Mouse (Mus musculus) neural tube, embryonic 15.5 days (tissue): Measurements from ENCODE around the gene 1700019N19Rik. TPM values are rescaled to one million over a fixed set of nuclear protein-coding genes. Genes with fewer than 3 reads are reported as not detected.

Source experiments
- ATAC-seq: fragments of 200-750 bp; cut with Nextera tagmentation; 2 replicates; pipeline ENCODE4 v1.8.0; 2017; ENCODE audit warnings: mild to moderate bottlenecking, moderate TSS enrichment, moderate library complexity; ENCODE audit not compliant: low FRiP score
- H3K27ac ChIP-seq: fragments of 300-500 bp; sonication (generic); replicated peaks from 2 replicates; pipeline ENCODE4 v1.5.1; 2015; ENCODE audit warnings: mild to moderate bottlenecking, inconsistent platforms
- H3K27me3 ChIP-seq: fragments of 300-500 bp; sonication (generic); replicated peaks from 2 replicates; pipeline ENCODE4 v1.6.1; 2015; ENCODE audit warnings: inconsistent platforms
- H3K36me3 ChIP-seq: fragments of 300-500 bp; sonication (generic); 2 replicates; pipeline ENCODE4 v1.6.1; 2015; ENCODE audit warnings: inconsistent platforms
- H3K4me1 ChIP-seq: fragments of 300-500 bp; sonication (generic); 2 replicates; pipeline ENCODE4 v1.6.1; 2015; ENCODE audit warnings: inconsistent platforms
- H3K4me2 ChIP-seq: fragments of 300-500 bp; sonication (generic); 2 replicates; pipeline ENCODE4 v1.6.1; 2015; ENCODE audit warnings: inconsistent platforms, mild to moderate bottlenecking, moderate library complexity
- H3K4me3 ChIP-seq: fragments of 300-500 bp; sonication (generic); replicated peaks from 2 replicates; pipeline ENCODE4 v1.5.1; 2015; ENCODE audit warnings: mild to moderate bottlenecking, inconsistent platforms
- H3K9ac ChIP-seq: fragments of 300-500 bp; sonication (generic); replicated peaks from 2 replicates; pipeline ENCODE4 v1.6.1; 2015; ENCODE audit warnings: mild to moderate bottlenecking, inconsistent platforms
- H3K9me3 ChIP-seq: fragments of 300-500 bp; sonication (generic); replicated peaks from 2 replicates; pipeline ENCODE4 v1.6.1; 2016; ENCODE audit warnings: inconsistent platforms
- WGBS: fragments of 180-500 bp; shearing (Covaris S2); methylation state at CpG from one replicate; pipeline ENCODE4 v1.1.7; 2015; ENCODE audit warnings: mixed read lengths; 5-methylcytosine and 5-hydroxymethylcytosine counted together
- polyA plus RNA-seq: library from polyadenylated mRNA; unstranded; fragments of >200 nt; fragmentation: Nextera tagmentation; extraction: Ambion mirVana; gene quantifications from 2 replicates; pipeline ENCODE4 v1.2.1, GENCODE M21; 2015

Gene 1700019N19Rik
- not detected in 2 replicates for polyA plus RNA-seq

- Histone ChIP-seq H3K27me3 (no peaks in the 10 kb centered on the region), H3K27ac (no peak within 1 kb of the TSS), H3K4me3 (no peak within 1 kb of the TSS), H3K4me2 (no peak within 1 kb of the TSS), H3K9me3 (no peaks in the 10 kb centered on the region), H3K9ac (no peak within 1 kb of the TSS), H3K4me1 (peaks cover 6% of the 10 kb centered on the region), H3K36me3 (peaks cover 18% of the 10 kb centered on the region)
- ATAC-seq = no peak
- WGBS = 54% methylated on average over 10 of the region's 10 CpGs
These were observed at the start of gene 1700019N19Rik for GRCm38 (mm10) chr19:58794284-58794683. Gene 1700019N19Rik (minus strand): TSS chr19:58794461.

GRCm38 (mm10) chr19:58843606-58844005 is 49.3 kb upstream of the 1700019N19Rik start:
- WGBS = 82% methylated on average over 3 of the region's 3 CpGs
- no peak overlapping the region for H3K4me3 ChIP-seq
- H3K27me3 ChIP-seq = no peaks in the 10 kb centered on the region
- no peak overlapping the region for H3K27ac ChIP-seq
- peaks cover 27% of the 10 kb centered on the region for H3K4me1 ChIP-seq
- no peaks in the 10 kb centered on the region for H3K9me3 ChIP-seq
- no peaks in the 10 kb centered on the region for H3K36me3 ChIP-seq
- H3K9ac ChIP-seq = no peak overlapping the region
- no peak for ATAC-seq
- no peak overlapping the region for H3K4me2 ChIP-seq

- Histone ChIP-seq H3K4me3 (no peak overlapping the region), H3K9ac (no peak overlapping the region), H3K36me3 (no peaks in the 10 kb centered on the region), H3K27ac (peak overlapping the region; percentile 54), H3K27me3 (no peaks in the 10 kb centered on the region), H3K4me1 (peaks cover 31% of the 10 kb centered on the region), H3K9me3 (no peaks in the 10 kb centered on the region), H3K4me2 (no peak overlapping the region)
- ATAC-seq = peak; percentile 21; the same call in 1 of the 2 replicates
- 54% methylated on average over 5 of the region's 5 CpGs for WGBS
These were observed 46.5 kb upstream of the 1700019N19Rik start for GRCm38 (mm10) chr19:58840721-58841271.

GRCm38 (mm10) chr19:58839806-58840205 is 45.5 kb upstream of the 1700019N19Rik start:
- no peak overlapping the region for H3K9ac ChIP-seq
- peaks cover 31% of the 10 kb centered on the region for H3K4me1 ChIP-seq
- no peaks in the 10 kb centered on the region for H3K9me3 ChIP-seq
- H3K36me3 ChIP-seq = no peaks in the 10 kb centered on the region
- no peak overlapping the region for H3K4me3 ChIP-seq
- 77% methylated on average over 4 of the region's 4 CpGs for WGBS
- no peak overlapping the region for H3K4me2 ChIP-seq
- H3K27ac ChIP-seq = no peak overlapping the region
- no peak for ATAC-seq
- no peaks in the 10 kb centered on the region for H3K27me3 ChIP-seq

- Histone ChIP-seq H3K4me3 (no peak overlapping the region), H3K4me2 (no peak overlapping the region), H3K9ac (no peak overlapping the region), H3K27me3 (no peaks in the 10 kb centered on the region), H3K4me1 (peaks cover 36% of the 10 kb centered on the region), H3K9me3 (no peaks in the 10 kb centered on the region), H3K36me3 (no peaks in the 10 kb centered on the region), H3K27ac (no peak overlapping the region)
- ATAC-seq = no peak
- WGBS = 53% methylated on average over 3 of the region's 3 CpGs
These were observed 45.1 kb upstream of the 1700019N19Rik start for GRCm38 (mm10) chr19:58839345-58839744.

DNA sequence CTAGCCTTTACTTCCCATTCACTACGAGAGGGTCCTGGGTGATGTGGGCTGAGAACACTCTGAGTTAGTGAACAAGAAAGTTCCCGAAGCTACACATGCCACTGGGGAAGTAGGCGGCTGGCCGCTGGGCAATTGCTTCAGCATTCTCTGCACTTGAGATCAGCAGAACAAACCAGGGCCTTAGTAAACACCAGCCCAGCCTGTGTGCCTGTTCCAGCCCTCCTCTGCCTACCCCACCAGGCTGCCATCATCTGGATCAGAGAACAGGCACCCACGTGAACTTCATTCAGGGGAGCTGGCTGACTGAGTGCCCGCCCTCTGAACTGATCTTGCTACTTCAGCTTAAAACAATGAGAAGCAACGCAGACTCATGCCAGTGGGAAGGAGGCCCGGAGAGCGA is 44.4 kb upstream of the 1700019N19Rik start:
- Histone ChIP-seq H3K4me3 (no peak overlapping the region), H3K36me3 (no peaks in the 10 kb centered on the region), H3K27me3 (no peaks in the 10 kb centered on the region), H3K4me2 (no peak overlapping the region), H3K27ac (no peak overlapping the region), H3K9ac (no peak overlapping the region), H3K4me1 (peaks cover 42% of the 10 kb centered on the region), H3K9me3 (no peaks in the 10 kb centered on the region)
- WGBS = 66% methylated on average over 9 of the region's 9 CpGs
- no peak for ATAC-seq

GRCm38 (mm10) chr19:58833639-58834180 is 39.4 kb upstream of the 1700019N19Rik start:
- peaks cover 57% of the 10 kb centered on the region for H3K4me1 ChIP-seq

GRCm38 (mm10) chr19:58832988-58833387 is 38.7 kb upstream of the 1700019N19Rik start:
- WGBS = 78% methylated on average over 2 of the region's 2 CpGs

More at GRCm38 (mm10) chr19:58833639-58834180, 39.4 kb upstream of the 1700019N19Rik start:
- H3K27me3 ChIP-seq = no peaks in the 10 kb centered on the region
- H3K9ac ChIP-seq = no peak overlapping the region
- H3K36me3 ChIP-seq = no peaks in the 10 kb centered on the region
- peak overlapping the region; percentile 56 for H3K27ac ChIP-seq
- no peak for ATAC-seq
- H3K4me3 ChIP-seq = no peak overlapping the region
- no peaks in the 10 kb centered on the region for H3K9me3 ChIP-seq
- no peak overlapping the region for H3K4me2 ChIP-seq
- WGBS = 26% methylated on average over 13 of the region's 13 CpGs

DNA sequence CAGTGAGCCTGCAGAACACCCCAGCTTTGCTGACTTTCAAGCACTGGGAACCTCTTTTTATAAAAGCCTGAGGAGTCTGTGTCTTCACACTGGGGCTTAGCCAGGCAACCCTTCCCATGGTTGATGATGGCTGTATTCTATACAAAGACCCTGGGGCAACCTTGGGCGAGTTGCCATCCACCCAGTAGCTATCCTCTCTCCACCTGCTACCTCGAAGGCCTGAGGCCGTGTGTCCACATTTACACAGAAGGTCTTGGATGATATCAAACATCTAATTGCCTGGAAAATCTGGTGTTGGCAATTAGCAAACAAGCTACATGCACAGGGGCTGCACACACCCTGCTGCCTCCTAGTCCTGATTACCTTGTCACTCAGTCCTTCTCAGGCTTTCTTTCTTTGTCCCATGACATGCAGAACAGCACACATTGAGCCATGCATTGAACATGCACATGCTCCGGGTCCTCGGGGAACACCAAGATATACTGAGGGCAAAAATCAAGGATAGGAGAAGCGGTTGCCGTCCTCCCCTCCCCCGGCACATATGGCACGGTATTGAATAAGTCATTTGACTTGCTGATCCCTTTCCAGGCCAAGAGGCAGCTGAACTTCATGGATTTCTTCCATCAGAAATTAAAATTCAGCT is 37.1 kb upstream of the 1700019N19Rik start:
- Histone ChIP-seq H3K4me3 (no peak overlapping the region), H3K27me3 (no peaks in the 10 kb centered on the region), H3K27ac (peak overlapping the region; percentile 73), H3K9ac (no peak overlapping the region), H3K4me1 (peaks cover 63% of the 10 kb centered on the region), H3K4me2 (no peak overlapping the region), H3K36me3 (no peaks in the 10 kb centered on the region), H3K9me3 (no peaks in the 10 kb centered on the region)
- WGBS = 43% methylated on average over 9 of the region's 9 CpGs
- ATAC-seq = no peak

More at GRCm38 (mm10) chr19:58832988-58833387, 38.7 kb upstream of the 1700019N19Rik start:
- H3K4me2 ChIP-seq = no peak overlapping the region
- no peaks in the 10 kb centered on the region for H3K36me3 ChIP-seq
- H3K27me3 ChIP-seq = no peaks in the 10 kb centered on the region
- H3K27ac ChIP-seq = no peak overlapping the region
- H3K9me3 ChIP-seq = no peaks in the 10 kb centered on the region
- no peak overlapping the region for H3K9ac ChIP-seq
- no peak overlapping the region for H3K4me3 ChIP-seq
- peaks cover 63% of the 10 kb centered on the region for H3K4me1 ChIP-seq
- ATAC-seq = no peak

- Histone ChIP-seq H3K36me3 (peaks cover 3% of the 10 kb centered on the region), H3K4me3 (no peak overlapping the region), H3K27me3 (no peaks in the 10 kb centered on the region), H3K27ac (peak overlapping the region; percentile 73), H3K9ac (no peak overlapping the region), H3K4me2 (no peak overlapping the region), H3K4me1 (peaks cover 59% of the 10 kb centered on the region), H3K9me3 (no peaks in the 10 kb centered on the region)
- ATAC-seq = no peak
- WGBS = 80% methylated on average over 7 of the region's 7 CpGs
These were observed 35.9 kb upstream of the 1700019N19Rik start for GRCm38 (mm10) chr19:58830182-58830581.

DNA sequence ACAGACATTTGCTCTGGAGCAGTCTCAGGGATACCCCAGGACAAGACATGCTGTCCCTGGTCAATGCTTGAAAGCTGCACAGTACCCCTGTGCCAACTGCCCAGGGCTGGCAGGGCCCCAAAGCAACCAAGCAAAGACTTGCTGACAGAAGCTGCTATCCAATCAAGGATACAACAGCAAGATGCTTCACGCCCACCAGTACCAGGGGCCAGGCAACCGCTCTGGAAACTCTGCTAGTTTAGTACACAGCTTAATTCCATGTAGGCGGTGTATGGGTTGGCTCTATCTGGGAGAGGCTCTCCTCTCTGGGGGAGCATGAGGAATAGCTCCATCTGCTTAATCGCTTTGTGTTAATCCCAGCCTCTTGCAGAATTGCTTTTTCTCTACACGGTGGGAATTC is 35.3 kb upstream of the 1700019N19Rik start:
- peak; percentile 76 for ATAC-seq
- Histone ChIP-seq H3K27me3 (no peaks in the 10 kb centered on the region), H3K9me3 (no peaks in the 10 kb centered on the region), H3K9ac (no peak overlapping the region), H3K4me2 (no peak overlapping the region), H3K36me3 (peaks cover 9% of the 10 kb centered on the region), H3K4me3 (no peak overlapping the region), H3K27ac (peak overlapping the region; percentile 73), H3K4me1 (peaks cover 57% of the 10 kb centered on the region)
- WGBS = 35% methylated on average over 5 of the region's 5 CpGs

GRCm38 (mm10) chr19:58827656-58828055 is 33.4 kb upstream of the 1700019N19Rik start:
- no peak overlapping the region for H3K4me2 ChIP-seq
- no peak for ATAC-seq
- 60% methylated on average over 7 of the region's 7 CpGs for WGBS
- no peak overlapping the region for H3K4me3 ChIP-seq
- H3K36me3 ChIP-seq = peaks cover 16% of the 10 kb centered on the region
- H3K9ac ChIP-seq = no peak overlapping the region
- no peaks in the 10 kb centered on the region for H3K9me3 ChIP-seq
- no peak overlapping the region for H3K27ac ChIP-seq
- H3K4me1 ChIP-seq = peaks cover 47% of the 10 kb centered on the region
- no peaks in the 10 kb centered on the region for H3K27me3 ChIP-seq
